Mouse (Mus musculus): Measurements from ENCODE around the gene Zfp784. TPM values are rescaled to one million over a fixed set of nuclear protein-coding genes. Genes with fewer than 3 reads are reported as not detected.

The Zfp784 gene
- polyA plus RNA-seq (2014; fragmentation: Nextera tagmentation; extraction: Ambion mirVana), result 4.6 and 6.2 TPM in 2 replicates

DNA sequence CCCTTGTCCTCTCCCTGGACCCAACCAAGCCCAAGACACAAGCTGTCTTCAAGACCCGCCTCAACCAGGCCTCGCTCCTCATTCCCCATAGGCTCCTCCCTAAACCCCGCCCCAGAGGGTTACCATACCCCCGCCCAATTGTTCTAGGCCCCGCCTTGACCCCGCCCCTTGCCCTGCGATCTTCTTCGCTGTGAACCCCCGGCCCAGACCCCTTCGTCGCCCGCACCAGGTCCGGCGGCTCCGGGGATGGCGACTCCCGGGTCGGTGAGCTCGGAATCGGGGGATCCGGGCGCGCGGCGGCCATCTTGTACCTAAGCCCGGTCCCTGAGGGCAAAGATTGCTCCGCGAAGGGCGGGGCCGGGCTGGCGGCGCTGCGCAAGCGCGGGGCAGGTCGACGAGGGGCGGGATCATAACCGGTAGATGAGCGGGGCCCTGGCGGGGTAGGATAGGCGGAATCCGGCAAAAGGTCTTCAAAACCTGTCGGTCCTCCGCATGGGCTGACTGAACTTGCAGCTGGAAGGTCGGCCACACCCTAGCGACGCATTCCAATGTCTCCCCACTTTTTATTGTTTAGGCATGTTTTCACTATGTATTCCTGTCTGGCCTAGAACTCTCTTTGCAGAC, at the start of gene Zfp784:
Gene Zfp784, minus strand, starts transcription at position 338 of the 624 bp plus-strand sequence.
- H3K4me1 ChIP-seq (ENCODE audit: control insufficient read depth, insufficient read depth, low read length), result no peaks in the 10 kb centered on the region
- under 1% methylated on average over 48 of the region's 48 CpGs for WGBS
- peak within 1 kb of the TSS; percentile 44 for H3K4me2 ChIP-seq (replicated peaks; ENCODE audit: low read depth, low read length)
- peak within 1 kb of the TSS; percentile 63 for H3K9ac ChIP-seq (replicated peaks; ENCODE audit: low read depth, low read length)
- H3K27me3 ChIP-seq (ENCODE audit: control insufficient read depth, insufficient read depth, low read length), result no peaks in the 10 kb centered on the region
- H3K36me3 ChIP-seq (ENCODE audit: control insufficient read depth, insufficient read depth, low read length), result peaks cover 21% of the 10 kb centered on the region
- peak; percentile 96 for ATAC-seq (ENCODE audit: insufficient number of reproducible peaks, insufficient read depth, low FRiP score, low read depth)
- H3K9me3 ChIP-seq (ENCODE audit: control insufficient read depth, low read depth, low read length), result no peaks in the 10 kb centered on the region; the same call in 1 of the 2 replicates
- peak within 1 kb of the TSS; percentile 57 for H3K4me3 ChIP-seq (ENCODE audit: low read depth, low read length)
- peak within 1 kb of the TSS; percentile 95 for H3K27ac ChIP-seq (ENCODE audit: low read length)

DNA sequence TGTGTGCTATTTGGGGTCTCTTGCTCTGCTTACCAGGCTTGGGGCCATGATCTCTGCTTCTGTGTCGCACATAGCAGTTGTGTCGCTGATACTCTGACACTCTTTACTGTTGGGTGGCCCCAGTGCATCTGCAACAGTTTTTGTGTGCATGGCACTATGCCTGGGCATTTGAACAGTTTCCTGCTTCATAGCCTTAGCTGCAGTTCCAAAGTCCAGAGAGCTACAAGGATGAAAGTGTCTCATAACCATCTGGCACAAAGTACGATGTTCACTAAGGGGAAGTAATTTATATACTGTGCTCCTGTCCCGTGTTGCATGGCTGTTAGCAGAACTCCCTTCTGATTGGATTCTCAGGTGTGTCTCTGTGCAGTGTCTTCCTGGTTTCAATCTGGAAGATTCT, 49.6 kb upstream of the Zfp784 start:
- peaks cover 33% of the 10 kb centered on the region for H3K36me3 ChIP-seq (ENCODE audit: control insufficient read depth, insufficient read depth, low read length)
- ATAC-seq (ENCODE audit: insufficient number of reproducible peaks, insufficient read depth, low FRiP score, low read depth), result no peak
- 78% methylated on average over 4 of the region's 4 CpGs for WGBS

DNA sequence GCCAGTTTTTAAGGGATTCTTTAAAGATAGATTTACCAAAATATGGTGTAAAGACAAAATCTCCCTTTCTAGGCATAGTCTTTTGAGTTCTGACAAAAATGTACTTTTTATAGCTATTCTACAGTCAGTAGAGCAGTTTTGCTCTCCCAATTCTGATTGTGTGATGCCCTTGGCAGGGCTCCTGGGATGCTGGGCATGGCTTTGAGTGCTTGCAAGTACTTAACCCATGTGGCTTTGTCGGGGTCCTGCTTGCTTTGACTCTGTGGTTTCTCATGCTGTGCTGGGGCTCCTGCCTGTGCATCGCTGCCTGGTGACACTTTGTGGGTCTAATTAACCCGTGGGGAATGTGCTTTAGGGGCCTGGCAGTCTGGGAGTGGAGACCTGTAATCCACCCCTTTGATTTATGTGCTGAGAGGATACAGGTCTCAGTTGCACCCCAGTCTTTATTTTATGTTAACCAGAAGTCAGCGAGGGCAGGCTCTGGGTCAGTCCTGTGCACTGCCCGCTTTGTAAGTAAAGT, 48.7 kb upstream of the Zfp784 start:
- Histone ChIP-seq H3K36me3 (ENCODE audit: control insufficient read depth, insufficient read depth, low read length) (peaks cover 30% of the 10 kb centered on the region), H3K4me2 (replicated peaks; ENCODE audit: low read depth, low read length) (no peak overlapping the region), H3K9ac (replicated peaks; ENCODE audit: low read depth, low read length) (no peak overlapping the region), H3K27me3 (ENCODE audit: control insufficient read depth, insufficient read depth, low read length) (no peaks in the 10 kb centered on the region), H3K4me1 (ENCODE audit: control insufficient read depth, insufficient read depth, low read length) (no peaks in the 10 kb centered on the region), H3K9me3 (ENCODE audit: control insufficient read depth, low read depth, low read length) (no peaks in the 10 kb centered on the region), H3K27ac (ENCODE audit: low read length) (no peak overlapping the region), H3K4me3 (ENCODE audit: low read depth, low read length) (no peak overlapping the region)
- ATAC-seq (ENCODE audit: insufficient number of reproducible peaks, insufficient read depth, low FRiP score, low read depth), result no peak
- 75% methylated on average over 5 of the region's 5 CpGs for WGBS

More for the DNA sequence above, 49.6 kb upstream of the Zfp784 start:
- Histone ChIP-seq H3K4me2 (replicated peaks; ENCODE audit: low read depth, low read length) (no peak overlapping the region), H3K4me3 (ENCODE audit: low read depth, low read length) (no peak overlapping the region), H3K27ac (ENCODE audit: low read length) (no peak overlapping the region), H3K9ac (replicated peaks; ENCODE audit: low read depth, low read length) (no peak overlapping the region), H3K4me1 (ENCODE audit: control insufficient read depth, insufficient read depth, low read length) (no peaks in the 10 kb centered on the region), H3K27me3 (ENCODE audit: control insufficient read depth, insufficient read depth, low read length) (no peaks in the 10 kb centered on the region), H3K9me3 (ENCODE audit: control insufficient read depth, low read depth, low read length) (no peaks in the 10 kb centered on the region)

DNA sequence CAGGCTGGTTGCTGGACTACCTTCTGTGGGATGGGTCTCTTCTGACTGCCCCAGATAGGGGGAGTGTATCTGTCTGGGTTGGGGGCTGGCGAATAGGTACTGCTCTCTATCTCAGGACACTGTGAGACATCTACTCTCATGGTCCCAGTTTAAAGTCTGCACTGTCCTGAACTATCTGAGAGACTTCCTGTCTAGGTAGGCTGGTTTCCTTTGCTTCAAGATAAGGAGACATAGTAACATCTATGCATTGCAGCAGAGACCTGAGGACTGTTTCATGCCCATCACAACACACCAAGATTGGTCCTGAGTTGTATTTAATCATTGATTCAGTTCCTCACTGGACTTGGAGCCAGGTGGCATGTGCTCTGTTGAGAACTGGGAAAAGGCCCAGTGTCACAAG, 47.3 kb upstream of the Zfp784 start:
- Histone ChIP-seq H3K36me3 (ENCODE audit: control insufficient read depth, insufficient read depth, low read length) (peaks cover 30% of the 10 kb centered on the region), H3K27me3 (ENCODE audit: control insufficient read depth, insufficient read depth, low read length) (no peaks in the 10 kb centered on the region), H3K4me1 (ENCODE audit: control insufficient read depth, insufficient read depth, low read length) (peaks cover 7% of the 10 kb centered on the region; the same call in 1 of the 2 replicates), H3K9ac (replicated peaks; ENCODE audit: low read depth, low read length) (no peak overlapping the region), H3K4me3 (ENCODE audit: low read depth, low read length) (no peak overlapping the region), H3K27ac (ENCODE audit: low read length) (no peak overlapping the region), H3K4me2 (replicated peaks; ENCODE audit: low read depth, low read length) (no peak overlapping the region), H3K9me3 (ENCODE audit: control insufficient read depth, low read depth, low read length) (no peaks in the 10 kb centered on the region)
- 87% methylated on average over 1 of the region's 1 CpGs for WGBS
- ATAC-seq (ENCODE audit: insufficient number of reproducible peaks, insufficient read depth, low FRiP score, low read depth), result no peak

DNA sequence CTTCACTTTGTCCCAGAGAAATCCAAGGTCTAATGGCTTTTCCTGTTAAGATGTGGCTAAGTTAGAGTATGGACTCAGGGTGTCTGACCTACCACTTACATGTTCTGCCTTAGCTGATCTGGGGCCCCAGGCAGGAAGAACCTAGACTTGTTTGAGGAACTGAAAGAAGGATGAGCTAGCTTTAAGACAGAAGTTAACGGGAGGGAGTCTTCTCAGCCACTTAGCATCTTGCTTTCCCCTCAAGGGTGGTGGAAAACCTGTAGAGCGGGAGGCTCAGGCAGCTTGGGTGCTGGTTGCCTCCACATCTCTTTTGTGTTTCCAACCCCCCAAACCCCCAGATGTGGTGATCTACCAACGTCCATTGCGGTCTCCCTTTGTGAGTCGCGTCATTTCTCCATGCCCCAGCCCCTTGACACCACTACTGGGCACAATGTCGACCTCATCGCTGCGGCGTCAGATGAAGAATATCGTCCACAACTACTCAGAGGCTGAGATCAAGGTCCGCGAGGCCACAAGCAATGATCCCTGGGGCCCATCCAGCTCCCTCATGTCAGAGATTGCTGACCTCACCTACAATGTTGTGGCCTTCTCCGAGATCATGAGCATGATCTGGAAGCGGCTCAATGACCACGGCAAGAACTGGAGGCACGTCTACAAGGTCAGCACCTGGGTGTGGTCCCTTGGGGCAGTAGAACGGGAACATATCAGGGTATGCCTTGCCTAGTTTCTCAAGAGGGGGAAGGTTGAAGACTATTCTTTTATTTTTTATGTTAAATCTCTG, 45.3 kb upstream of the Zfp784 start:
- Histone ChIP-seq H3K4me3 (ENCODE audit: low read depth, low read length) (no peak overlapping the region), H3K36me3 (ENCODE audit: control insufficient read depth, insufficient read depth, low read length) (peaks cover 29% of the 10 kb centered on the region), H3K27ac (ENCODE audit: low read length) (no peak overlapping the region), H3K4me1 (ENCODE audit: control insufficient read depth, insufficient read depth, low read length) (peaks cover 7% of the 10 kb centered on the region; the same call in 1 of the 2 replicates), H3K4me2 (replicated peaks; ENCODE audit: low read depth, low read length) (no peak overlapping the region), H3K27me3 (ENCODE audit: control insufficient read depth, insufficient read depth, low read length) (no peaks in the 10 kb centered on the region), H3K9ac (replicated peaks; ENCODE audit: low read depth, low read length) (no peak overlapping the region), H3K9me3 (ENCODE audit: control insufficient read depth, low read depth, low read length) (no peaks in the 10 kb centered on the region)
- ATAC-seq (ENCODE audit: insufficient number of reproducible peaks, insufficient read depth, low FRiP score, low read depth), result no peak
- WGBS, result 90% methylated on average over 18 of the region's 18 CpGs

DNA sequence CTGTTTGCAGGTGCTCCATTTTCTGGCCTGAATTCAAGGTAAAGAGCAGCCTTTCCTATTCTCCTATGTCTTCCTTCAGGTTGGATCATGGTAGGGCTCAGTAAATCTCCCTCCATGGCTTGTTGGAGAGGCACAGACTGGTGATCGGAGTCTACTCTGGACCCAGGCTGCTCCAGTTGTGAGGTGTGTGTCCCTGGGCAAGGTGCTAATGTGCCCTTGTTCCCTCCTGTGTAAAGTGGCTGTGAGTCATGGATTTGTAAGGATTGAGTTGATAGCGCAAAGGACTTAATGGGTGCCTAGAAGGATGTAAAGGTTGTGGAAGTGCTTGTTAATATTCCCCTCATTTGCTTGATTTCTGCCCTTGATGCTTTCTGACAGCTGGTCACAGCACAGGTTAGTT, 43.7 kb upstream of the Zfp784 start:
- Histone ChIP-seq H3K4me1 (ENCODE audit: control insufficient read depth, insufficient read depth, low read length) (peaks cover 7% of the 10 kb centered on the region; the same call in 1 of the 2 replicates), H3K4me3 (ENCODE audit: low read depth, low read length) (no peak overlapping the region), H3K9me3 (ENCODE audit: control insufficient read depth, low read depth, low read length) (no peaks in the 10 kb centered on the region), H3K36me3 (ENCODE audit: control insufficient read depth, insufficient read depth, low read length) (peaks cover 44% of the 10 kb centered on the region), H3K9ac (replicated peaks; ENCODE audit: low read depth, low read length) (no peak overlapping the region), H3K27ac (ENCODE audit: low read length) (no peak overlapping the region), H3K27me3 (ENCODE audit: control insufficient read depth, insufficient read depth, low read length) (no peaks in the 10 kb centered on the region), H3K4me2 (replicated peaks; ENCODE audit: low read depth, low read length) (peak overlapping the region; percentile 70; the same call in 1 of the 2 replicates)
- ATAC-seq (ENCODE audit: insufficient number of reproducible peaks, insufficient read depth, low FRiP score, low read depth), result no peak
- WGBS, result 99% methylated on average over 2 of the region's 2 CpGs

DNA sequence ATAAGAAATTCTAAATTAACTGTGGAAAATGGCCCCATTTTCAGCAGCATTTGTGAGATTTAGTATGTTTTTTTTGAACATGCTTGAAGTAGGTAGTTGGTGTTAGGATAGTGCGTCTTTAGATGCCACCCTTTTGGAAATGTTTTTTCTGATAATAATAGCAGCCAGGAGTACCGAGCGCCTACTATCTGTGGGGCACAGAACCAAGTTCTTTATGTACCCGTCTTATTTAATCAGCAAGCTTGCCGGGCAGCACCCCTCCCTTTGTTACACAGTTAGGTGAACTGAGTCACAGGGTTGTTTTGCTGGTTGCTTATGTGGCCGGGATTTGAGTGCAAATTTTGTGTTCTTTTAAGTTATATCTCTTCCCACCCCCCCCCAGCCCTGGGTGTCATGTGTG, 43.0 kb upstream of the Zfp784 start:
- Histone ChIP-seq H3K36me3 (ENCODE audit: control insufficient read depth, insufficient read depth, low read length) (peaks cover 44% of the 10 kb centered on the region), H3K27ac (ENCODE audit: low read length) (no peak overlapping the region)
- WGBS, result 58% methylated on average over 6 of the region's 6 CpGs

DNA sequence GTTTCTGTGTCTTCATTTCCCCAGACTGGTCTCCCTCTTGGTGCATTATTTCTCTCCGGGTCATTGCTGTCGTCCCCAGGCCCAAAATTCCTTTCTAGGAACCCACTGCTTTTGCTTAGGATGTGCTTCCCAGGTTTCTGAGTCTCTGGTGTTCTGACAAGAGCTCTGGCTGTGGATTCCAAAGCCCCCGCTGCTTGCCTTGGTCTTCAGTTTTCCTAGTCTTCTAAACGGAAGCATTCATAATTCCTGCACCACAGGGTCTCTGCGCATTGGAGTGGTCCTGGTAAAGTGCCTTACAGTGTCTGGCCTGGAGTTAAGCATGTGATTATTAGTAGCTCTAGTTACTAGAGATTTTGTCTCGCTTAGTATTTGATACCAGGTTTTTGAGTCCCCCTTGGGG, 42.6 kb upstream of the Zfp784 start:
- Histone ChIP-seq H3K9me3 (ENCODE audit: control insufficient read depth, low read depth, low read length) (no peaks in the 10 kb centered on the region), H3K9ac (replicated peaks; ENCODE audit: low read depth, low read length) (peak overlapping the region; percentile 96), H3K27ac (ENCODE audit: low read length) (peak overlapping the region; percentile 91; the same call in 1 of the 2 replicates), H3K4me1 (ENCODE audit: control insufficient read depth, insufficient read depth, low read length) (peaks cover 7% of the 10 kb centered on the region; the same call in 1 of the 2 replicates), H3K27me3 (ENCODE audit: control insufficient read depth, insufficient read depth, low read length) (no peaks in the 10 kb centered on the region), H3K4me2 (replicated peaks; ENCODE audit: low read depth, low read length) (peak overlapping the region; percentile 70), H3K36me3 (ENCODE audit: control insufficient read depth, insufficient read depth, low read length) (peaks cover 43% of the 10 kb centered on the region), H3K4me3 (ENCODE audit: low read depth, low read length) (peak overlapping the region; percentile 94)
- 16% methylated on average over 6 of the region's 6 CpGs for WGBS
- no peak for ATAC-seq (ENCODE audit: insufficient number of reproducible peaks, insufficient read depth, low FRiP score, low read depth)

More for the DNA sequence above, 43.0 kb upstream of the Zfp784 start:
- no peak for ATAC-seq (ENCODE audit: insufficient number of reproducible peaks, insufficient read depth, low FRiP score, low read depth)
- Histone ChIP-seq H3K9me3 (ENCODE audit: control insufficient read depth, low read depth, low read length) (no peaks in the 10 kb centered on the region), H3K9ac (replicated peaks; ENCODE audit: low read depth, low read length) (peak overlapping the region; percentile 96), H3K4me2 (replicated peaks; ENCODE audit: low read depth, low read length) (peak overlapping the region; percentile 70), H3K4me3 (ENCODE audit: low read depth, low read length) (peak overlapping the region; percentile 94), H3K4me1 (ENCODE audit: control insufficient read depth, insufficient read depth, low read length) (peaks cover 7% of the 10 kb centered on the region; the same call in 1 of the 2 replicates), H3K27me3 (ENCODE audit: control insufficient read depth, insufficient read depth, low read length) (no peaks in the 10 kb centered on the region)

Measured in stomach, embryonic 14.5 days (tissue).